Mouse (Mus musculus): ENCODE results near the gene Dnase1l3. TPM values are rescaled to one million over a fixed set of nuclear protein-coding genes. Genes with fewer than 3 reads are reported as not detected.
"Not testable (repeated sequence)": the region's sequence is repeated elsewhere in the genome, so short reads cannot be mapped to it uniquely, and the experiment has no call there.

Gene Dnase1l3
- polyA plus RNA-seq, 1 experiment: 0.30 TPM

GRCm38 (mm10) chr14:8007923-8008322 is 13.6 kb upstream of the Dnase1l3 start:
- Histone ChIP-seq H3K9me3 (replicated peaks; ENCODE audit: control insufficient read depth, insufficient read depth, low read length, poor library complexity, severe bottlenecking) (no peaks in the 10 kb centered on the region), H3K4me1 (ENCODE audit: control insufficient read depth, insufficient read depth, low read length) (peaks cover 2% of the 10 kb centered on the region), H3K27me3 (ENCODE audit: control insufficient read depth, insufficient read depth, low read length, poor library complexity, severe bottlenecking) (no peaks in the 10 kb centered on the region), H3K36me3 (ENCODE audit: control insufficient read depth, insufficient read depth, low read length, poor library complexity, severe bottlenecking) (no peaks in the 10 kb centered on the region), H3K9ac (ENCODE audit: low read depth, poor library complexity, severe bottlenecking) (no peak overlapping the region), H3K4me3 (ENCODE audit: low read depth, low read length) (no peak overlapping the region), H3K27ac (ENCODE audit: insufficient read depth, low read length) (no peak overlapping the region)
- TF ChIP-seq EP300 (IDR thresholded peaks at IDR 0.05; ENCODE audit: insufficient read depth, low read depth, low read length) (no peak), CTCF (IDR thresholded peaks at IDR 0.05; ENCODE audit: low read depth, low read length) (no peak)

GRCm38 (mm10) chr14:8007486-8007885 is 13.1 kb upstream of the Dnase1l3 start:
- Histone ChIP-seq H3K9me3 (replicated peaks; ENCODE audit: control insufficient read depth, insufficient read depth, low read length, poor library complexity, severe bottlenecking) (no peaks in the 10 kb centered on the region), H3K4me3 (ENCODE audit: low read depth, low read length) (no peak overlapping the region), H3K27me3 (ENCODE audit: control insufficient read depth, insufficient read depth, low read length, poor library complexity, severe bottlenecking) (no peaks in the 10 kb centered on the region), H3K27ac (ENCODE audit: insufficient read depth, low read length) (no peak overlapping the region), H3K4me1 (ENCODE audit: control insufficient read depth, insufficient read depth, low read length) (no peaks in the 10 kb centered on the region), H3K9ac (ENCODE audit: low read depth, poor library complexity, severe bottlenecking) (no peak overlapping the region), H3K36me3 (ENCODE audit: control insufficient read depth, insufficient read depth, low read length, poor library complexity, severe bottlenecking) (no peaks in the 10 kb centered on the region)
- no peak for TF ChIP-seq CTCF (IDR thresholded peaks at IDR 0.05; ENCODE audit: low read depth, low read length)
- TF ChIP-seq POLR2A (IDR thresholded peaks at IDR 0.05; ENCODE audit: insufficient read depth, low read length): no peak
- TF ChIP-seq EP300 (IDR thresholded peaks at IDR 0.05; ENCODE audit: insufficient read depth, low read depth, low read length): no peak

GRCm38 (mm10) chr14:8007084-8007483 is 12.7 kb upstream of the Dnase1l3 start:
- no peaks in the 10 kb centered on the region for H3K36me3 ChIP-seq (ENCODE audit: control insufficient read depth, insufficient read depth, low read length, poor library complexity, severe bottlenecking)
- peaks cover 3% of the 10 kb centered on the region for H3K27me3 ChIP-seq (ENCODE audit: control insufficient read depth, insufficient read depth, low read length, poor library complexity, severe bottlenecking)
- H3K27ac ChIP-seq (ENCODE audit: insufficient read depth, low read length): no peak overlapping the region
- H3K4me3 ChIP-seq (ENCODE audit: low read depth, low read length): no peak overlapping the region
- H3K4me1 ChIP-seq (ENCODE audit: control insufficient read depth, insufficient read depth, low read length): no peaks in the 10 kb centered on the region
- H3K9ac ChIP-seq (ENCODE audit: low read depth, poor library complexity, severe bottlenecking): no peak overlapping the region
- TF ChIP-seq POLR2A (IDR thresholded peaks at IDR 0.05; ENCODE audit: insufficient read depth, low read length) (no peak), CTCF (IDR thresholded peaks at IDR 0.05; ENCODE audit: low read depth, low read length) (no peak), EP300 (IDR thresholded peaks at IDR 0.05; ENCODE audit: insufficient read depth, low read depth, low read length) (no peak)
- no peaks in the 10 kb centered on the region for H3K9me3 ChIP-seq (replicated peaks; ENCODE audit: control insufficient read depth, insufficient read depth, low read length, poor library complexity, severe bottlenecking)

GRCm38 (mm10) chr14:8006061-8006460 is 11.7 kb upstream of the Dnase1l3 start:
- not testable (repeated sequence) for H3K27ac ChIP-seq (ENCODE audit: insufficient read depth, low read length); H3K9ac ChIP-seq (ENCODE audit: low read depth, poor library complexity, severe bottlenecking); H3K4me3 ChIP-seq (ENCODE audit: low read depth, low read length); H3K27me3 ChIP-seq (ENCODE audit: control insufficient read depth, insufficient read depth, low read length, poor library complexity, severe bottlenecking); H3K36me3 ChIP-seq (ENCODE audit: control insufficient read depth, insufficient read depth, low read length, poor library complexity, severe bottlenecking); H3K4me1 ChIP-seq (ENCODE audit: control insufficient read depth, insufficient read depth, low read length); H3K9me3 ChIP-seq (replicated peaks; ENCODE audit: control insufficient read depth, insufficient read depth, low read length, poor library complexity, severe bottlenecking)

- H3K27ac ChIP-seq (ENCODE audit: insufficient read depth, low read length): no peak overlapping the region
- peak overlapping the region; percentile 88 for H3K4me3 ChIP-seq (ENCODE audit: low read depth, low read length)
- H3K27me3 ChIP-seq (ENCODE audit: control insufficient read depth, insufficient read depth, low read length, poor library complexity, severe bottlenecking): peaks cover 5% of the 10 kb centered on the region
- no peak for TF ChIP-seq EP300 (IDR thresholded peaks at IDR 0.05; ENCODE audit: insufficient read depth, low read depth, low read length)
- TF ChIP-seq POLR2A (IDR thresholded peaks at IDR 0.05; ENCODE audit: insufficient read depth, low read length): no peak
- TF ChIP-seq CTCF (IDR thresholded peaks at IDR 0.05; ENCODE audit: low read depth, low read length): no peak
- H3K4me1 ChIP-seq (ENCODE audit: control insufficient read depth, insufficient read depth, low read length): no peaks in the 10 kb centered on the region
- H3K9me3 ChIP-seq (replicated peaks; ENCODE audit: control insufficient read depth, insufficient read depth, low read length, poor library complexity, severe bottlenecking): no peaks in the 10 kb centered on the region
- no peaks in the 10 kb centered on the region for H3K36me3 ChIP-seq (ENCODE audit: control insufficient read depth, insufficient read depth, low read length, poor library complexity, severe bottlenecking)
- H3K9ac ChIP-seq (ENCODE audit: low read depth, poor library complexity, severe bottlenecking): no peak overlapping the region
Measured at GRCm38 (mm10) chr14:8003727-8004670, 9.6 kb upstream of the Dnase1l3 start.

- H3K9ac ChIP-seq (ENCODE audit: low read depth, poor library complexity, severe bottlenecking): peak overlapping the region; percentile 34
- H3K4me1 ChIP-seq (ENCODE audit: control insufficient read depth, insufficient read depth, low read length): no peaks in the 10 kb centered on the region
- no peak for TF ChIP-seq POLR2A (IDR thresholded peaks at IDR 0.05; ENCODE audit: insufficient read depth, low read length)
- no peak for TF ChIP-seq EP300 (IDR thresholded peaks at IDR 0.05; ENCODE audit: insufficient read depth, low read depth, low read length)
- no peak for TF ChIP-seq CTCF (IDR thresholded peaks at IDR 0.05; ENCODE audit: low read depth, low read length)
- peaks cover 5% of the 10 kb centered on the region for H3K27me3 ChIP-seq (ENCODE audit: control insufficient read depth, insufficient read depth, low read length, poor library complexity, severe bottlenecking)
- no peaks in the 10 kb centered on the region for H3K36me3 ChIP-seq (ENCODE audit: control insufficient read depth, insufficient read depth, low read length, poor library complexity, severe bottlenecking)
- H3K9me3 ChIP-seq (replicated peaks; ENCODE audit: control insufficient read depth, insufficient read depth, low read length, poor library complexity, severe bottlenecking): no peaks in the 10 kb centered on the region
- H3K27ac ChIP-seq (ENCODE audit: insufficient read depth, low read length): no peak overlapping the region
- H3K4me3 ChIP-seq (ENCODE audit: low read depth, low read length): peak overlapping the region; percentile 88
Measured at GRCm38 (mm10) chr14:8003093-8003670, 8.8 kb upstream of the Dnase1l3 start.
